Mouse (Mus musculus) lung, postnatal 25 days (tissue): ENCODE results near the gene Myadml2.

Experiments
- DNase-seq: peaks from one replicate; pipeline ENCODE4 v3.0.0; 2022; ENCODE audit warnings: low spot score

Gene Myadml2

GRCm38 (mm10) chr11:120660301-120661075, 12.5 kb upstream of the Myadml2 start:
- DNase-seq = peak; percentile 15

GRCm38 (mm10) chr11:120659509-120660300, 11.7 kb upstream of the Myadml2 start:
- no peak for DNase-seq

GRCm38 (mm10) chr11:120658876-120659410, 11.0 kb upstream of the Myadml2 start:
- peak; percentile 85 for DNase-seq

GRCm38 (mm10) chr11:120657301-120657700, 9.3 kb upstream of the Myadml2 start:
- DNase-seq = no peak

- DNase-seq = no peak
Observed at GRCm38 (mm10) chr11:120654741-120655140, 6.8 kb upstream of the Myadml2 start.

- no peak for DNase-seq
Observed at GRCm38 (mm10) chr11:120651872-120652271, 3.9 kb upstream of the Myadml2 start.

GRCm38 (mm10) chr11:120647047-120647830, 719 bp downstream of the Myadml2 start:
- no peak for DNase-seq

GRCm38 (mm10) chr11:120643601-120643987, 4.4 kb downstream of the Myadml2 start, which contains the start of gene Pycr1:
Gene Pycr1, minus strand, starts transcription at chr11:120643769.
- DNase-seq = peak; percentile 96

- DNase-seq = no peak
Observed at GRCm38 (mm10) chr11:120642939-120643600, 4.9 kb downstream of the Myadml2 start.

GRCm38 (mm10) chr11:120641869-120642268, 6.1 kb downstream of the Myadml2 start:
- no peak for DNase-seq

GRCm38 (mm10) chr11:120641255-120641654, 6.7 kb downstream of the Myadml2 start:
- DNase-seq = no peak

GRCm38 (mm10) chr11:120634810-120635209, 13.1 kb downstream of the Myadml2 start:
- no peak for DNase-seq

GRCm38 (mm10) chr11:120633520-120634343, 14.2 kb downstream of the Myadml2 start, which contains the start of gene Mafg:
Gene Mafg, minus strand, starts transcription at chr11:120633600.
- peak; percentile 94 for DNase-seq

- peak; percentile 75 for DNase-seq
Observed at GRCm38 (mm10) chr11:120632559-120633519, 15.1 kb downstream of the Myadml2 start.

- DNase-seq = no peak
Observed at GRCm38 (mm10) chr11:120631726-120632448, 16.1 kb downstream of the Myadml2 start.

- DNase-seq = no peak
Observed at GRCm38 (mm10) chr11:120630881-120631725, 16.9 kb downstream of the Myadml2 start.

GRCm38 (mm10) chr11:120630401-120630871, 17.5 kb downstream of the Myadml2 start:
- peak; percentile 68 for DNase-seq
